Mouse (Mus musculus): ENCODE results near the gene Rps18. TPM values are rescaled to one million over a fixed set of nuclear protein-coding genes. Genes with fewer than 3 reads are reported as not detected.
A peak's percentile ranks its signal among the peaks of the same experiment; 100 is the strongest.

The Rps18 gene
- polyA plus RNA-seq, 1 experiment: 212 TPM

DNA sequence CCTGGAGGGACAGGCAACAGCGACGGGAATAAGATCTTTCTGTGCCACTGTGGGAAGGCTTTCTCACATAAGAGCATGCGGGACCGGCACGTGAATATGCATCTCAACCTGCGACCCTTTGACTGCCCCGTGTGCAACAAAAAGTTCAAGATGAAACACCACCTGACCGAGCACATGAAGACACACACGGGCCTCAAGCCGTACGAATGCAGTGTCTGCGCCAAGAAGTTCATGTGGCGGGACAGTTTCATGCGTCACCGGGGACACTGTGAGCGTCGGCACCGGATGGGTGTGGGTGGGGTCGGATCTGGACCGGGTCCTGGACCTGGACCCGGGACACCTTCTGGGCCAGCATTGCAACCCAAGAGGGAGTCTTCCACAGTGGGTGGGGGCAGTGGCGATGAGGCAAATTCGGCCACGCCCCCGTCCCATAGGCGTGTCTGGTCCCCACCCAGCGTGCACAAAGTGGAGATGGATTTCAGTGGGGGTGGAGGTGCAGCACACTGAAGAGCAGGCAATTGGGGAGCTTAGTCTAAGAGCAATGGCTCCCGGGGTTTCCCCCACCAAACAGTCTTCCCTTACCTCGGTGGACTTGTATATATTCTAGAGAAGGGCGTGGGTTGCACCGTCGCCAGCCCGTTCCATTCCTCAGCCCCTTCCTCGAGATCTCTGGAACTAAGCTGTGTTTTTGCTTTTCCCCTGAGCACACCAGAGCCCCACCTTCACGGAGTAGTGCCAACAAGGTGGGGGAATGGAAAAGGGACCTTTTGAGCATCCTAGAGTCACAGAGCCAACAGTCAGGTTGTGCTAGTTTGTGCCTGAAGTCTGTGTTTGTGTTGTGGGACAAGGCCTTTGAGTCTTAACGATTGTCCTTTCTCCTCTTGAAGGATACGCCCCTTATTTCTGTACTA is 37.3 kb downstream of the Rps18 start:
- Histone ChIP-seq H3K36me3 (ENCODE audit: control insufficient read depth, insufficient read depth, low read length) (peaks cover 4% of the 10 kb centered on the region; the same call in 1 of the 2 replicates), H3K4me1 (ENCODE audit: control insufficient read depth, insufficient read depth, low read length) (peaks cover 43% of the 10 kb centered on the region)
- no peak; the same call in 1 of the 2 replicates for TF ChIP-seq POLR2A (IDR thresholded peaks at IDR 0.05; ENCODE audit: control insufficient read depth, low read depth, low read length)
- no peak for TF ChIP-seq CTCF (IDR thresholded peaks at IDR 0.05; ENCODE audit: control insufficient read depth, insufficient read depth, insufficient replicate concordance, low read depth, low read length)

DNA sequence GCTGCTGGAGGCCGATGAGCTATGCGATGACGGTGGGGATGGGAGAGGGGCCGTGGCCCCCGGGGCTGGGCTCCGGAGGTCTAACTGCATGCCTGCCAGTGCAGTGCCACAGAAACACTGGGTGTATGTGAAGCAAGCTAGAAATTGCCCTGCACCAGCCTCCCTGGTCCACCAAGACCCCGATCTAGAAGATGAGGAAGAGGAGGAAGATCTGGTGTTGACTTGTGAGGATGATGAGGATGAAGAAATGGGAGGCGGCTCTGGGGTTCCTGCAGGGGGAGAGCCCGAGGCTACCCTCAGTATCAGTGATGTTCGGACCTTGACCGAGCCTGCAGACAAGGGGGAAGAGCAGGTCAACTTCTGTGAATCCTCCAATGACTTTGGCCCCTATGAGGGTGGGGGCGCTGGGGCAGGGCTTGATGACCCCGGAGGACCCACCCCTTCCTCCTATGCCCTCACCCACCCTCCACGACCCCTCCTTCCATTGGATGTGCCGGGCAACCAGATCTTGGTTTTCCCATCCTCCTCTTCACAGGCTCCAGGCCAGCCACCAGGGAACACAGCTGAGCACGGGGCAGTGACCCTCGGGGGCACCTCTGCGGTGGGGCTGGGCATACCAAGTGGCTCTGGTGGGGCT is 38.0 kb downstream of the Rps18 start:
- H3K4me1 ChIP-seq (ENCODE audit: control insufficient read depth, insufficient read depth, low read length): peaks cover 43% of the 10 kb centered on the region
- H3K36me3 ChIP-seq (ENCODE audit: control insufficient read depth, insufficient read depth, low read length): peaks cover 4% of the 10 kb centered on the region; the same call in 1 of the 2 replicates
- no peak for TF ChIP-seq POLR2A (IDR thresholded peaks at IDR 0.05; ENCODE audit: control insufficient read depth, low read depth, low read length)
- TF ChIP-seq CTCF (IDR thresholded peaks at IDR 0.05; ENCODE audit: control insufficient read depth, insufficient read depth, insufficient replicate concordance, low read depth, low read length): no peak
- peak overlapping the region; percentile 92 for H3K4me3 ChIP-seq (ENCODE audit: control insufficient read depth, low read depth, low read length)
- peak overlapping the region; percentile 19; the same call in 1 of the 2 replicates for H3K27ac ChIP-seq (ENCODE audit: control insufficient read depth, insufficient read depth, low read depth, low read length)
- H3K27me3 ChIP-seq (ENCODE audit: control insufficient read depth, insufficient read depth, low read length): no peaks in the 10 kb centered on the region

More for the DNA sequence above, 37.3 kb downstream of the Rps18 start:
- Histone ChIP-seq H3K27me3 (ENCODE audit: control insufficient read depth, insufficient read depth, low read length) (no peaks in the 10 kb centered on the region), H3K4me3 (ENCODE audit: control insufficient read depth, low read depth, low read length) (peak overlapping the region; percentile 92), H3K27ac (ENCODE audit: control insufficient read depth, insufficient read depth, low read depth, low read length) (peak overlapping the region; percentile 63)

DNA sequence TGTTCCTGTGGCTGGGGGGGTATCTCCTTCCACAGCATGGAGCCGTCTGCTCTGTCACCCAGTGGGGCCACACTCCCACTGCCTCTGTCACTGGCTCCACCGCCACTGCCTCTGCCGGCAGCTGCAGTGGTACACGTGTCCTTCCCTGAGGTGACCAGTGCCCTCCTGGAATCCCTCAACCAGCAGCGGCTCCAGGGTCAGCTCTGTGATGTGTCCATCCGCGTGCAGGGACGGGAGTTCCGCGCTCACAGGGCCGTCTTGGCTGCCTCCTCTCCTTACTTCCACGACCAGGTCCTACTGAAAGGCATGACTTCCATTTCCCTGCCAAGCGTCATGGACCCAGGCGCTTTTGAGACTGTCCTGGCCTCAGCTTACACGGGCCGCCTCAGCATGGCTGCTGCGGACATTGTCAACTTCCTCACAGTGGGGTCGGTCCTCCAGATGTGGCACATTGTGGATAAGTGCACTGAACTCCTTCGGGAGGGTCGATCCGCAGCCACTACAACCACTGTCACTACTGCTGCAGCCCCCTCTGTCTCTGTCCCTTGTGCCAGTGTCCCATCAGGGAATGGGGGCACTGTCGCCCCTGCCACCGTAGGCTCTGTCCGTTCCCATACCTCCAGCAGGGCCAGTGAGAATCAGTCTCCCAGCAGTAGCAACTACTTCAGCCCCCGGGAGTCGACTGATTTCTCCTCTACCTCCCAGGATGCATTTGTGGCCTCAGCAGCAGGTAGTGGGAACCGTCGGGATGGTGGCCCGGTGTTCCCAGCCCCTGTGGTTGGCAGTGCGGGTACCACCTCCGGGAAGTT is 38.8 kb downstream of the Rps18 start:
- Histone ChIP-seq H3K4me3 (ENCODE audit: control insufficient read depth, low read depth, low read length) (peak overlapping the region; percentile 92), H3K27ac (ENCODE audit: control insufficient read depth, insufficient read depth, low read depth, low read length) (peak overlapping the region; percentile 83), H3K4me1 (ENCODE audit: control insufficient read depth, insufficient read depth, low read length) (peaks cover 45% of the 10 kb centered on the region), H3K27me3 (ENCODE audit: control insufficient read depth, insufficient read depth, low read length) (no peaks in the 10 kb centered on the region), H3K36me3 (ENCODE audit: control insufficient read depth, insufficient read depth, low read length) (peaks cover 6% of the 10 kb centered on the region)
- TF ChIP-seq CTCF (IDR thresholded peaks at IDR 0.05; ENCODE audit: control insufficient read depth, insufficient read depth, insufficient replicate concordance, low read depth, low read length): 0 out of 2 replicates have a peak, but pooled peaks have one; percentile 0
- no peak; the same call in 1 of the 2 replicates for TF ChIP-seq POLR2A (IDR thresholded peaks at IDR 0.05; ENCODE audit: control insufficient read depth, low read depth, low read length)

DNA sequence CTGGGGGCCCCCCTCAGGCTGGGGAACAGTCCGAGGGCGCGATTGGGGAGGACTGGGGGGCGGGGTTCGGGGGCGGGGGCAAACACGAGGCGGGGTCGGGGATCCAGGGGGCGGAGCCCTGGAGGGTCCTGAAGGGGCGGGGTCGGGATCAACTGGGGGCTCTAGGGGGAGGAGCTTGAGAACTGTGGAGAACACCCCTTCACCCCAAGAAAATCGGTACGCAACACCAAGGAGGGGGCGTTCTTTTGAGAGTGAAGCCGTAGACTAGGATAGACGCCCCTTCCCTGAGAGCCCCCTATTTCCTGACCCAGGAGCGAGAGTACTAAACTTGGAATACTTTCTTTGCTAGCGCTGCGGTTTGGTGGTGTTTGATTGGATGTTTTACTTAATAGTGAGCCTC is 39.5 kb downstream of the Rps18 start:
- H3K27me3 ChIP-seq (ENCODE audit: control insufficient read depth, insufficient read depth, low read length): no peaks in the 10 kb centered on the region
- peak overlapping the region; percentile 83 for H3K27ac ChIP-seq (ENCODE audit: control insufficient read depth, insufficient read depth, low read depth, low read length)
- H3K4me1 ChIP-seq (ENCODE audit: control insufficient read depth, insufficient read depth, low read length): peaks cover 47% of the 10 kb centered on the region
- peaks cover 8% of the 10 kb centered on the region for H3K36me3 ChIP-seq (ENCODE audit: control insufficient read depth, insufficient read depth, low read length)
- H3K4me3 ChIP-seq (ENCODE audit: control insufficient read depth, low read depth, low read length): peak overlapping the region; percentile 92
- no peak for TF ChIP-seq CTCF (IDR thresholded peaks at IDR 0.05; ENCODE audit: control insufficient read depth, insufficient read depth, insufficient replicate concordance, low read depth, low read length)
- TF ChIP-seq POLR2A (IDR thresholded peaks at IDR 0.05; ENCODE audit: control insufficient read depth, low read depth, low read length): no peak

DNA sequence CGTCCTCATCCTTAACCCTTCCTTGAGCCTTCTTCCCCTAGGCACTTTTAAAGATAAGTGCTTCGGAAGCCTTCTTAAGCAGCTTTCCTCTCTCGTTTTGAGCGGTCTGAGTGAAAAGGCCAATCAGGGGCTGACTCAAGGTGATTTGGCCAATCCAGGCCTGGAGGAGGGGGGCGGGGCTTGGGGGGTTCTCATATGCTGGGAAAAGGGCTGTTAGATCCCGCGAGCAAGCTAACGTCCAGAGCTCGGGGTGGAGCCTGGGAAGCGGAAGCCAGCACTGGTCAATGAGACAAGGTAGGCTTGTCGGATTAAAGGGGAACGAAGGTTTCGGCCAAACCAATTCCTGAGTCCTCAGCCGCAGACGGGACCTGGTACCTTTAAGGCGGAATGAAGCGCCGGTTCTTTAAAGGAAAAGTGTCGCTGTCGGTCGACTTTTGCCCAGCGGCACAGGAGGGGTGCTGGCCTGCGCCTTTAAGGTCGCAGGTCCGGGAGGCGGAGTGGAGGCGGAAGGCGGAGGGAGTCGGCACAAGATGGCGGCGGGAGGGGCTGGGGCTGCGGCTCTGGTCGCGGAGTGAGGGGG is 40.0 kb downstream of the Rps18 start, which contains the start of the genes Tapbp and Zbtb22:
Gene Tapbp (plus strand): TSS at position 229 of the 580 bp plus-strand sequence.
Gene Zbtb22 (plus strand): TSS at position 234 of the 580 bp plus-strand sequence.
- H3K27me3 ChIP-seq (ENCODE audit: control insufficient read depth, insufficient read depth, low read length): no peaks in the 10 kb centered on the region
- H3K36me3 ChIP-seq (ENCODE audit: control insufficient read depth, insufficient read depth, low read length): peaks cover 11% of the 10 kb centered on the region
- peak within 1 kb of the TSS; percentile 87 for H3K27ac ChIP-seq (ENCODE audit: control insufficient read depth, insufficient read depth, low read depth, low read length)
- peaks cover 47% of the 10 kb centered on the region for H3K4me1 ChIP-seq (ENCODE audit: control insufficient read depth, insufficient read depth, low read length)
- peak within 1 kb of the TSS; percentile 92 for H3K4me3 ChIP-seq (ENCODE audit: control insufficient read depth, low read depth, low read length)
- TF ChIP-seq CTCF (IDR thresholded peaks at IDR 0.05; ENCODE audit: control insufficient read depth, insufficient read depth, insufficient replicate concordance, low read depth, low read length) (no peak), POLR2A (IDR thresholded peaks at IDR 0.05; ENCODE audit: control insufficient read depth, low read depth, low read length) (peak; percentile 11; the same call in 1 of the 2 replicates)

DNA sequence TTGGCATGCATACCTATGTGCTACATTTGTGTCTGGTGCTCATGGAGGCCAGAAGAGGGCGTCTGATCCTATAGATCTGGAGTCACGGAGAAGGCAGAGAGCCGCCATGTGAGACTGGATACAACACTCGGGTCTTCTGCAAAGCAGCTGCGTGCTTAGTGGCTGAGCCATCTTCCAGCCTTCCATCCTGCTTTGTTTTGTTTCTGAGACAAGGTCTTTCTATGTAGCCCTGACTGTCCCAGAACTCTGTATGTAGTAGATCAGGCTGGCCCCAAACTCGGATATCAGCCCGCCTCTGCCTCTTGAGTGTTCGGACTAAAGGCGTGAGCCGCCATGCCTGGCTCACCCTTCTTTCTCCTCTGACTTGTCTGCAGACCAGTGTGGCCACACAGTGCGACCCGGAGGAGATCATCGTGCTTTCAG is 40.8 kb downstream of the Rps18 start:
- H3K27ac ChIP-seq (ENCODE audit: control insufficient read depth, insufficient read depth, low read depth, low read length): peak overlapping the region; percentile 87
- H3K27me3 ChIP-seq (ENCODE audit: control insufficient read depth, insufficient read depth, low read length): no peaks in the 10 kb centered on the region
- peaks cover 47% of the 10 kb centered on the region for H3K4me1 ChIP-seq (ENCODE audit: control insufficient read depth, insufficient read depth, low read length)
- TF ChIP-seq CTCF (IDR thresholded peaks at IDR 0.05; ENCODE audit: control insufficient read depth, insufficient read depth, insufficient replicate concordance, low read depth, low read length): no peak
- TF ChIP-seq POLR2A (IDR thresholded peaks at IDR 0.05; ENCODE audit: control insufficient read depth, low read depth, low read length): no peak
- H3K4me3 ChIP-seq (ENCODE audit: control insufficient read depth, low read depth, low read length): peak overlapping the region; percentile 90
- H3K36me3 ChIP-seq (ENCODE audit: control insufficient read depth, insufficient read depth, low read length): peaks cover 14% of the 10 kb centered on the region

Data from testis, adult 2 months (tissue).